ENCODE assay signal across 8 mouse cellular contexts in genomic region chr8:72722769-72723650, GRCm38 (mm10). TPM values are rescaled to one million over a fixed set of nuclear protein-coding genes. Genes with fewer than 3 reads are reported as not detected.
A peak's percentile ranks its signal among the peaks of the same experiment; 100 is the strongest.
DNase-seq lines count a peak whose midpoint lies in the region; ATAC-seq and TF ChIP-seq lines count a peak whose summit lies in the region.

Sin3b (plus strand) TSS chr8:72723285.

- peak; percentile 90 for TF ChIP-seq POLR2A in heart, adult 2 months (IDR thresholded peaks at IDR 0.05; ENCODE audit: insufficient read depth, low read depth, low read length)

- peak; percentile 92 for DNase-seq in 3134 (ENCODE audit: extremely low read depth, insufficient read length, low spot score)
- DNase-seq in adrenal gland, postnatal 4 days (ENCODE audit: low spot score in 2 of 2) = peak; percentile 92 to 95
- peak; percentile 93 for DNase-seq in embryonic facial prominence, embryonic 14.5 days (ENCODE audit: low spot score)
- peak; percentile 95 to 99 for DNase-seq in heart, adult 2 months
- peak; percentile 92 to 97 for DNase-seq in kidney, adult 8-10 months
- DNase-seq in spleen, postnatal 10 days (ENCODE audit: low spot score in 2 of 2) = peak; percentile 96 to 97

- H3K4me3 ChIP-seq in embryonic facial prominence, embryonic 14.5 days (ENCODE audit: low read depth, low read length) = peak within 1 kb of the TSS; percentile 83
- H3K4me3 ChIP-seq in heart, adult 2 months = peak within 1 kb of the TSS; percentile 100
- H3K4me3 ChIP-seq in limb, embryonic 13.5 days = peak within 1 kb of the TSS; percentile 92
- H3K4me3 ChIP-seq in midbrain, embryonic 16.5 days (ENCODE audit: low read depth, low read length) = peak within 1 kb of the TSS; percentile 80

- peaks cover 32% of the 10 kb centered on the region for H3K36me3 ChIP-seq in embryonic facial prominence, embryonic 14.5 days (ENCODE audit: control insufficient read depth, insufficient read depth, low read length)
- H3K36me3 ChIP-seq in heart, adult 2 months (ENCODE audit: control insufficient read depth, insufficient read depth, low read length) = no peaks in the 10 kb centered on the region; the same call in 1 of the 2 replicates
- peaks cover 37% of the 10 kb centered on the region for H3K36me3 ChIP-seq in limb, embryonic 13.5 days
- H3K36me3 ChIP-seq in midbrain, embryonic 16.5 days (ENCODE audit: control insufficient read depth, insufficient read depth, low read length) = peaks cover 23% of the 10 kb centered on the region

- intact Hi-C loops in heart, adult 2 months (cut with DNase I) = loop anchor here (5.0 to 10.0 kb wide), 3 partner anchors 248 to 801 kb away; partner anchors contain the start of genes 1700030K09Rik, Calr3 and Cherp

- 17% methylated on average over 45 of the region's 56 CpGs for WGBS in embryonic facial prominence, embryonic 14.5 days
- 14% methylated on average over 56 of the region's 56 CpGs for WGBS in heart, adult 2 months
- WGBS in limb, embryonic 13.5 days = 16% methylated on average over 48 of the region's 56 CpGs
- 13% methylated on average over 55 of the region's 56 CpGs for WGBS in midbrain, embryonic 16.5 days

- peaks cover 8% of the 10 kb centered on the region for H3K4me1 ChIP-seq in embryonic facial prominence, embryonic 14.5 days (ENCODE audit: control insufficient read depth, insufficient read depth, low read length)
- H3K4me1 ChIP-seq in heart, adult 2 months (ENCODE audit: control insufficient read depth, insufficient read depth, low read length) = peaks cover 1% of the 10 kb centered on the region; the same call in 1 of the 2 replicates
- peaks cover 12% of the 10 kb centered on the region for H3K4me1 ChIP-seq in limb, embryonic 13.5 days
- H3K4me1 ChIP-seq in midbrain, embryonic 16.5 days (ENCODE audit: control insufficient read depth, insufficient read depth, low read length) = peaks cover 9% of the 10 kb centered on the region

- ATAC-seq in embryonic facial prominence, embryonic 14.5 days (ENCODE audit: low read depth) = peak; percentile 100
- ATAC-seq in limb, embryonic 13.5 days (ENCODE audit: low FRiP score, low read depth) = peak; percentile 99
- peak; percentile 100 for ATAC-seq in midbrain, embryonic 16.5 days

- no peak for TF ChIP-seq EP300 in heart, adult 2 months (IDR thresholded peaks at IDR 0.05; ENCODE audit: insufficient read depth, low read depth, low read length)

- no peak within 1 kb of the TSS; the same call in 1 of the 2 replicates for H3K27ac ChIP-seq in embryonic facial prominence, embryonic 14.5 days (replicated peaks; ENCODE audit: low read depth, low read length)
- peak within 1 kb of the TSS; percentile 83 for H3K27ac ChIP-seq in heart, adult 2 months
- H3K27ac ChIP-seq in limb, embryonic 13.5 days = peak within 1 kb of the TSS; percentile 55; the same call in 1 of the 2 replicates
- peak within 1 kb of the TSS; percentile 60 for H3K27ac ChIP-seq in midbrain, embryonic 16.5 days (ENCODE audit: low read length)

- no peak for TF ChIP-seq CTCF in heart, adult 2 months (IDR thresholded peaks at IDR 0.05)

- H3K9me3 ChIP-seq in embryonic facial prominence, embryonic 14.5 days (ENCODE audit: control insufficient read depth, low read length) = no peaks in the 10 kb centered on the region
- no peaks in the 10 kb centered on the region for H3K9me3 ChIP-seq in limb, embryonic 13.5 days
- H3K9me3 ChIP-seq in midbrain, embryonic 16.5 days (replicated peaks; ENCODE audit: control insufficient read depth, low read length, poor library complexity, severe bottlenecking) = no peaks in the 10 kb centered on the region

- H3K4me2 ChIP-seq in embryonic facial prominence, embryonic 14.5 days (ENCODE audit: low read depth, low read length) = peak within 1 kb of the TSS; percentile 95
- H3K4me2 ChIP-seq in limb, embryonic 13.5 days (replicated peaks) = peak within 1 kb of the TSS; percentile 97
- H3K4me2 ChIP-seq in midbrain, embryonic 16.5 days (ENCODE audit: low read length) = peak within 1 kb of the TSS; percentile 74

- peak within 1 kb of the TSS; percentile 94 for H3K9ac ChIP-seq in embryonic facial prominence, embryonic 14.5 days (ENCODE audit: low read depth, low read length)
- H3K9ac ChIP-seq in heart, adult 2 months (ENCODE audit: low read depth, low read length) = peak within 1 kb of the TSS; percentile 86
- H3K9ac ChIP-seq in limb, embryonic 13.5 days = peak within 1 kb of the TSS; percentile 98
- H3K9ac ChIP-seq in midbrain, embryonic 16.5 days (ENCODE audit: low read depth, low read length) = peak within 1 kb of the TSS; percentile 88

- H3K79me2 ChIP-seq in heart, adult 2 months (replicated peaks; ENCODE audit: control insufficient read depth, insufficient read depth, low read length) = peaks cover 4% of the 10 kb centered on the region; the same call in 1 of the 2 replicates

- no peaks in the 10 kb centered on the region for H3K27me3 ChIP-seq in embryonic facial prominence, embryonic 14.5 days (replicated peaks; ENCODE audit: control insufficient read depth, insufficient read depth, low read length)
- no peaks in the 10 kb centered on the region for H3K27me3 ChIP-seq in heart, adult 2 months (ENCODE audit: control insufficient read depth, insufficient read depth, low read length)
- H3K27me3 ChIP-seq in limb, embryonic 13.5 days = no peaks in the 10 kb centered on the region
- no peaks in the 10 kb centered on the region for H3K27me3 ChIP-seq in midbrain, embryonic 16.5 days (ENCODE audit: control insufficient read depth, insufficient read depth, low read depth, low read length)

RNA-seq across cellular contexts. Expression of gene Sin3b, which starts in this region (rescaled TPM):
- total RNA-seq in adrenal gland, postnatal 4 days (2021) = 100 to 1,000 TPM; 262 to 266 TPM
- 183 and 202 TPM in 2 replicates for polyA plus RNA-seq in embryonic facial prominence, embryonic 14.5 days (2014; fragmentation: Nextera tagmentation; extraction: Ambion mirVana)
- 10 to 100 TPM; 75.2 to 79.4 TPM for total RNA-seq in heart, adult 2 months (2021)
- polyA plus RNA-seq in heart, adult 2 months (2012; rRNA removed) = 91.6 and 97.5 TPM in 2 replicates
- polyA plus RNA-seq in limb, embryonic 13.5 days (2015; fragmentation: Nextera tagmentation; extraction: Ambion mirVana) = 180 and 195 TPM in 2 replicates
- polyA plus RNA-seq in midbrain, embryonic 16.5 days (2015; fragmentation: Nextera tagmentation; extraction: Ambion mirVana) = 173 and 175 TPM in 2 replicates
